Mouse (Mus musculus) cortical plate, adult 2 months (tissue): Measurements from ENCODE around the gene Prss8.

Experiments
- CTCF ChIP-seq: fragments of 200-500 bp; IDR thresholded peaks from 2 replicates; pipeline ENCODE4 v1.5.1; 2011; ENCODE audit warnings: mild to moderate bottlenecking, control low read depth, low read length; ENCODE audit not compliant: insufficient read depth; ENCODE audit errors: extremely low read depth
- POLR2A ChIP-seq: fragments of 200-500 bp; IDR thresholded peaks from 2 replicates; pipeline ENCODE4 v1.6.1; 2011; ENCODE audit warnings: mild to moderate bottlenecking, low read length, control low read depth; ENCODE audit not compliant: insufficient read depth; ENCODE audit errors: extremely low read depth

DNA sequence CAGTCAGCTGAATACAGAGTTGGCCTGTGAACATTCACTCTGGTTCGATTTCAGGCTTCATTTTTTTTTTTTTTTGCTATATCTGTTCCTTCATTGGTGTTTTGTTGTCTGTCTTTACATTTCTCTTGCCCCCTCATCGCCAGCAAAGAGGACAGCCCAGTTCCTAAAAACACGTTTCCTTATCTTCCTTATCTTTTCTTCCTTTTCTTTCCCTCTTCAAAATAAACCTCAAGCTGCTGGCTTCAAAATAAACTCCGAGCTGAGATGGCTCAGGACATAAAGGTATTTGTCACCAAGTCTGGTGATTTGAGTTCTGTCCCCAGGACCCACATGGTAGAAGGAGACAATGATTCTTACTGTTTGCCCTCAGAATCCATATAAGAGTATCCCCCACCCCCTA is 17.0 kb downstream of the Prss8 start:
- TF ChIP-seq POLR2A (no peak), CTCF (no peak)
